Mouse (Mus musculus): Measurements from ENCODE around the gene Sh3rf1.

The Sh3rf1 gene

DNA sequence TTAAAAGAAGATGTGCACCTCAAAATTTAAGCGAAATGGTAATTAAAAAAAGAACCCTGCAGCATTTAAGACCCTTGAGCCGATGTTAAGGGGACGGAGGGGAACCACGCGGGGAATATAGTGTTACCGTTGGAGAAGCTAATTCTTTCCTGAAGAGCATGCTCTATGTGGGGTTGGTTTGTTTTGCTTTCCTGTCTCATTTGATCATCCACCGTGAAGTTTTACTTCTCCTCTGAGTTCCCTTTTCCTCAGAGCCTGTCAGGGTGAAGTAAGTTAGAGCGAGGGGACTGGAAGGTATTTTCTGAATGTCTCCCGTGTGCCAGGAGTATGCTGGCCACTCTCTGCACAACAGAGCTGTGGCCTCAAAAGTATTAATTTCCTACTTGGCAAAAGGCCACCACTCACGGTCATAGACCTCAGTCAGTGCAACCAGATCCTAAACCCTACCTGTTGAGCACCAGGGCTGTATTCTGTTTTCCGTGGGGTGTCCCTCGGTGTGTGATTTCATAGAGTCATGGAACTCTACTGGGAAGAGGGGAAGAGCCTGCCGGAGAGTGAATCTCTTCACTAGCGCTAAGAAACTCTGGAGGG is 63.2 kb downstream of the Sh3rf1 start:
- DNase-seq (ENCODE audit: low read depth) = no peak

DNA sequence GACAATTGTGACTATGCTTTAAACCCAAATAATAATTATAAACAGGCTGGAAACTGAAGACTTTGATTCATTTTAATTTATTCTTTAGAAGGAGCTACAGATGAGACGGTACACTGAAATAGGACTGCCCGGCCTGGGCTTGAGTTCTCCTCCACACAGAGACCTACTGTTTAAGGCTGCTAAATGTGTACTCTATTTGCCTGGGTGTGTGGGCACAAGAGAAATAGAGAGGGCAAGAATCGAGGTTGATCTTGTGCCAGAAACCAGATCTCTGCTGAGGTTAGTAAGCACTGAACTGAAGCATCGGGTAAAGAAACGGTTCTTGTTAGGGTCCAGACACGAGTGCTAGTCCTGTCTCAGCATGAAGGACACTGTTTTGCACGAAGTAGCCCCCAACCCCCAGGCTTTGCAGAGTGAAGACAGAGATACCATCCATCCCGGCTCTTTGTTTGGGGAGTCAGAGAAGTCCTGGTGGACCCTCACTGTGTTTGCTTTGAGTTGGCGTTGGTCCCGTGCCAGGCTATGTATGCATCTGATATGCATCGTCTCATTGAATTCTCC is 64.4 kb downstream of the Sh3rf1 start:
- DNase-seq (ENCODE audit: low read depth) = no peak

GRCm38 (mm10) chr8:61288676-61289075 is 65.0 kb downstream of the Sh3rf1 start:
- DNase-seq (ENCODE audit: low read depth) = no peak

DNA sequence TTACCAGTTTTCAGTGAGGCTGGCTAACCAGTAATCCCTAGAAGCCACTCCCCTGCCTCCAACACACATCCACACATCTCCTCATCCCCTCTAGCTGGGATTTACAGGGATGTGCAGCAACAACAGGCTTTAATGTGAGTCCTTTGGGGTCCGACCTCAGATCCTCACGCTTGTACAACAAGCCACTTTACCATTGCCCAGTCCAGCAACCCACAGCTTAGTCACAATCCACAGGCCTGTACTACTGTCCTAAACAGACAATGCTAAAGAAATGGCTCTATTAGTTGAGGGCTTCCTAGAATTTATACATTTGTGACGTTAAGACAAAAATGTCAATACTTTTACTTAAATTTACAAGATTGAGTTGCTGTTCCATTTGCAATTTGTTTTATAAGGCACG is 71.4 kb downstream of the Sh3rf1 start:
- no peak for DNase-seq (ENCODE audit: low read depth)

GRCm38 (mm10) chr8:61295441-61295840 is 71.8 kb downstream of the Sh3rf1 start:
- DNase-seq (ENCODE audit: low read depth) = no peak

- no peak for DNase-seq (ENCODE audit: low read depth)
Observed at GRCm38 (mm10) chr8:61298828-61299227, 75.2 kb downstream of the Sh3rf1 start.

DNA sequence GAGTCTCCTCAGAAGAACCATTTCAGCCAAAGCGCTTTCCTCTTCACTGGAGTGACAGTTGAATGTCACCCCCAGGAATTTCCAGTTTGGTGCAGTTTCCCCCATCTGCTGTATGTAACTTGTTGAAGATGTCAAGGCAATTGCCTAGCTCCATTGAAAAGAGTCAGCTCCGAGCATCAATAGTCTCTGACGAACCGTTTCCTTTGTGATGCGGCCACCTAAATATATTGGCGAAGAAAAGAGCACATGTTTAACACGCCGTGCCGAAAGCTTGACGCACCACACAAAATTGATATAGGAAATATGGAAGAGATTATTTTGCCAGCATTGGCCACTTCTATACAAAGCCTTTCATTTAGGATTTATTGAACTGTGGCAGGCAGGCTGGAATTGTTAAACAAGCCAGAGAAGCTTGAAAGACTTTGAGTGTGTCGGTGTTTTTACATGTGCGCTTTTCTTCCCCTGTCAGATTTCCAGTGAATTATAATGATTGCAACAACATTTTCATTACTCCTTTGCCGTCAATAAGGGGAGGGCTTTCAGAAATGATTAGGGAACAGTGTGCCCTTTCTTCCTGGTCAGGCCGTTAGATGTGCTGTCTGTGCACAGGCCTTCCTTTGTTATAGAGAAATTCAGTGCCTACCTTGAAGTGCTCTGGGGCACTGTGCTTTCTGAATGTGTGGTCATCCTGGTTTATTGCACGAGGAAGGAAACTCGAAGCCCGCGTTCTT is 77.8 kb downstream of the Sh3rf1 start:
- no peak for DNase-seq (ENCODE audit: low read depth)

DNA sequence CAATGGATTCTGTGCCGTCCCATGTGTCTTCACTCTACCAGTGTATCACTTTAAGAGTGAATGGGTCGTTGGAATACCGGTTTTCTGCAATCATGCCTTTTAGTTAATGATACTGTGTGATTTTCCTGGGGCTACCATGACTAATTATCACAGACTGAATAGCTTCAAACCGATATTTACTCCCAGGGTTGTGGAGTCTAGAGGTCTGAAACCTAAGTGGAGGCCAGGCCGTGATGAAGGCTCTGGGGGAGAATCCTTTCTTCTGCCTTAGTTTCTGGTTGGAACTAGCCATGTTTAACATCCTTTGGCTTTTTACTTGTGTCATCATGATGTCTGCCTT is 78.3 kb downstream of the Sh3rf1 start:
- DNase-seq (ENCODE audit: low read depth) = no peak

- no peak for DNase-seq (ENCODE audit: low read depth)
Observed at GRCm38 (mm10) chr8:61305451-61306070, 81.9 kb downstream of the Sh3rf1 start.

DNA sequence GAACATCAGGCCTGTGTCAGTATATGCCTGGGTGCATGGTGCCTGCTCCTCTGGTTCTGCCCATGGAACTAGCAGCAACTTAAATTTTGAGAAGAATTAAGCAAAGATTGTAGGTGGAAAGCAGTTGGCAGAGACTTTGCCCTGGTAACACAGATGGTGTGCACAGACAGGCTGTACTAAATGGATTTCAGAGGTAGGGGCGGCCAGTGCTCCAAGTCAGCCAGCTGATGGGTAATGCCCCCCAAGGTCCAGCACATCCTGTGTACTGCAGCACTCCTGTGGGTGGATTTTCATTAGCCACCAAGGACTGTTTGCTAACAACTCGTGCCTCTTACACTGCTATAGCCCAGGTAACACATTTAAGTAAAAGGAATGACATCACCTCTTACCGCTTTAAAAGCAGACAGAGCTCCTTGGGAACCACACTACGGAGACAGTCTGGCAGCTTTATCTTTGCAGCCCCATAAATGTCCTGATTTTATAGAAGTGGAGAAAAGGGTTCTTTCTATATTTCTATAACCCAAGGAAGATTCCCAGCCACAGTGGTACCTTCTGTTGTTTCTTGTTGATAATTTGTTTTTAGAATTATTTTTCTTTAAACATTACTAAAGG is 82.9 kb downstream of the Sh3rf1 start:
- DNase-seq (ENCODE audit: low read depth) = no peak

DNA sequence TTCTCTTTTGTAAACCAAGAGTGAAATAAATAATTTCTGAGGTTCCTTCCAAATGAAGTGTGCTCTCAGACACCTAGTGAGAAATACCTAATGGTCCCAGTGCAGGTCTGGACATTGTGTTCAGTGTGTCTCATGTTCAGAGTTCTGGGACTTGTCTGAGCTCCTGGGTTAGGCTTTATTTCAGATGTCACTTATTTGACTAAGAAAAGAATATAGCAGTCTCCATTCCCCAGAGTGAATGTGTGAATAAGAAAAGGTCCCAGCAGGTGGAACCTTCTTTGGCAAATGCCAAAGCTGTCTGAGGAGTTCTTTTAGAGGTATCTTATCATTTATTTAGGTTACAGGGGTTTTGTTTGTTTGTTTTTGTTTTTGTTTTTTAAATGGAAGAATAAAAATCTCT is 85.2 kb downstream of the Sh3rf1 start:
- no peak for DNase-seq (ENCODE audit: low read depth)

- no peak for DNase-seq (ENCODE audit: low read depth)
Observed at GRCm38 (mm10) chr8:61309530-61310402, 86.1 kb downstream of the Sh3rf1 start.

DNA sequence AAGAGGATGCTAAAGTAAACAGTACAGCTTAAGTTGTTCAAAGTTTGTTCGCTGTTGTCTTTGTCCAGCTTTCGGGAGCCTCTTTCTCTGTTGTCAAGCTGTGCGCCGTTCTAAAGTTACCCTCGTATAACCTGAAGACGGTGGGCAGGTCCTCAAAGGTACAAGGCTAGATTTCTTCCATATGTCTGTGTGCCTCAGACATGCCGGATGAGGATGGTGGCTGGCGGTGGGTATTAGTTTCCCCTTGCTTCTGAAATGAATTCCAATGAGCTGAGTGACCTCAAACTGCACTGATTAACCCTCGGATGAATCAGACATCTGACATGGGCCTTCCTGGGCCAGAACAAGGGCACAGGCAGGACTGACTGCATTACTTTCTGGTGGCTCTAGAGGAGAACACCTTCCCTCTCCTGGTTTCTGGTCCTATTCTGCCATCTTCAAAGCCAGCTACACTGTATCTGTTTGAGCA is 86.8 kb downstream of the Sh3rf1 start:
- DNase-seq (ENCODE audit: low read depth) = no peak

GRCm38 (mm10) chr8:61313016-61313415 is 89.3 kb downstream of the Sh3rf1 start:
- no peak for DNase-seq (ENCODE audit: low read depth)

- no peak for DNase-seq (ENCODE audit: low read depth)
Observed at GRCm38 (mm10) chr8:61316012-61316767, 92.5 kb downstream of the Sh3rf1 start.

DNA sequence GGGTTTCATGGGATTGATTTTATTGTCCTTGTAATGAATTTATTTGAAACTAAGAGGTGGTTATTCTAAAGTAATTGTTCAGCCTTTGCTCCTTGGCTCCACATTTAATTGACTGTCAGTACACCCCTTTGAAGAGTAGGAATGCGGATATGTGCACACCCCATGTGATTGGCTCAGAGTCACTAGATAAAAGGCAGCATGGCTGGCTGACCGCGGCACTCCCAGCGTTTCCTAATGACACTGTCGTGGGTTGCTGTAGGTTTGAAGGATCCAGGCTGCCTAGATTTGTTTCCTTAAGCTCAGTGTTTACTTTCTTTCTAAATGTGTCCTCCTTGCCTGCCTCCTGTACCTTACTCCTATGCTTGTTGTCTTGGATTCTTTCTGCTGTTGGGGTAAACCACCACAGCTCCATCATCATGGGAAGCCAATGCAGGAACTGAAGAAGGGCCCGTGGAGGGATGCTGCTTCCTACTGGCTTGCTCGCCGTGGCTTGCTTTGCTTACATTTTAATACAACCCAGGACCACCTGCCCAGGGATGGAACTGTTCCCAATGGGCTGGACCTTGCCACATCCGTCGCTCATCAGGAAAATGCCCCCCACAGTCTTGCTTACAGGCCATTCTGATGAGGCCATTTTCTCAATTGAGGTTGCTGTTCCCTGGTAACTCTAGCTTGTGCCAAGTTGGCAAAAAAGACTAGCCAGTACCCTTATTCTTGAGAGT is 93.3 kb downstream of the Sh3rf1 start:
- DNase-seq (ENCODE audit: low read depth) = no peak

DNA sequence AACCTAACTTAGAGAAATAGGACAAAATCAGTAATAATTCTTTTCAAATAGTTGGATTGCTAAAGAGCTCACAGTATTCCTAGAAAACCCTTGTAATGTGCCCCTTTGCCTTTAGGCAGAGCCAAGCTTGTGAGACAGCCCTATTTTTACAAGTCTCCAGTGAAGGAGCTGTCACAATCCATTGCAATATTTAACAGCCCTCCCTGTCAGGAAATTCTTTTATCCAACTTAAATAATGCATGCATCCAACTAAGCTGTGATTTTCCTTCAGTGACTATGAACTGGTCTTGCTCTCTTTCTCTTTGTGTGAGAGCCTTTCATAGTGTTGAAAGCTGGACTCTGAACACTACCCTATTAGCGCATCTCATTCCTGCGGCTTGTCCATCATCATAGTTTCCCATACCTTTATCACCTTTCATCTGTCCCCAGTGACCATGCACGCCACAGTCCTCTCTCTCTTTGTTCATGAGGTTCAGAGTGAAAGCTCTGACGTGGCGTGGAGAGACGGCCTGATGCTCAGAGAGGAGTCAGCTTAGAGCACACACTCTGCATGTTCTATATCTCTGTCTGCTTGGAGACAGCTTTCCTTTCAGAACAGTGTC is 94.0 kb downstream of the Sh3rf1 start:
- DNase-seq (ENCODE audit: low read depth) = no peak

GRCm38 (mm10) chr8:61321216-61321615 is 97.5 kb downstream of the Sh3rf1 start:
- no peak for DNase-seq (ENCODE audit: low read depth)

GRCm38 (mm10) chr8:61321780-61322179 is 98.1 kb downstream of the Sh3rf1 start:
- DNase-seq (ENCODE audit: low read depth) = no peak

- DNase-seq (ENCODE audit: low read depth) = no peak
Observed at GRCm38 (mm10) chr8:61322462-61322861, 98.8 kb downstream of the Sh3rf1 start.

Data from c-Kit-positive CD71-negative TER-119-negative erythroid progenitor cells, embryonic 14.5 days (primary cell).